Mouse (Mus musculus) liver, adult 2 months (tissue): ENCODE results near the gene Il21r.

Source experiments
- CTCF ChIP-seq: fragments of 200-500 bp; IDR thresholded peaks from 2 replicates; pipeline ENCODE4 v1.5.1; 2011; ENCODE audit warnings: low read depth, low read length, control low read depth
- POLR2A ChIP-seq: fragments of 200-500 bp; IDR thresholded peaks from 2 replicates; pipeline ENCODE4 v1.6.1; 2011; ENCODE audit warnings: low read length, control low read depth; ENCODE audit not compliant: insufficient read depth; ENCODE audit errors: extremely low read depth

DNA sequence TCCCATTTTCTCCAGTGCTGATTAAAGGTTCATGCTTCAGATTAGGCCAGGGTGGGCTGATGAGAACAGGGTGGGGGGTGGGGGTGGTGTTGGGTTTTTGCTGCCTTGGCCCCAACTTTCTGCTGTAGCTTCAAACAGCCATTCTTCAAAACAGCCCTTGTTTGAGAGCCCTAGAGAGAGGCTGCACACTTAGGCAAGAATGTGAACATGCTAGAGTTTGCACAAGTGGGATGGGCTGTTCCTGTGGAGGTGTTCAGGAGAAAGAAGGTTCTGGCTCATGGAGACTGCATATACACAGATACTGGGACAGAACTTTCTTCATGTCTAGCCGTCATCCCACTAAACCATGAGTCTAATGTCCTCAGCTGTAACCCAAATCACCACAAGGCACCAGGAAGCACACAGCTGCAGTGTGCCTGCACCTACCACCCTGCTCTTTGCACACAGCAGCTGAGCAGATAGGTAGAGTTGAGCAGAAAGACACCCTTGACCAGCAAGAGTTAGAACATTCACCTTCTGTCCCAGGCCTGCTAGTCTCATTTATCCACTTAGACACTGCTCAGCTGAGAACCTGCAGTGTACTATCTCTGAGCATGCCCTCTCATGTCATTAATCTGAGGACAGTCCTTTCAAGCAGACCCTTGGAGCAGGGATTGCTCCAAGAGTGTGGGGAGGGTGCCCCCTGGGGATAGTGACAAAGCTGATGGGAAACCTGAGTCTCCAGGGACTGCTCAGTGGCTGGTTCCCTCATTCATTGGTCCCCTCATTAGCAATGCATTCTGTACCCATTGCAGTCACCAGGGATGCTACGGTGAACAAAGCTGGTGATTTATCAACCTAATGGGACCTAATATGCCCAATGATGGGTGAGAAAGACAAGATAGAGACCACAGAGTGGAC is 3.3 kb downstream of the Il21r start:
- TF ChIP-seq POLR2A (no peak), CTCF (no peak)
